In the genomic region with DNA sequence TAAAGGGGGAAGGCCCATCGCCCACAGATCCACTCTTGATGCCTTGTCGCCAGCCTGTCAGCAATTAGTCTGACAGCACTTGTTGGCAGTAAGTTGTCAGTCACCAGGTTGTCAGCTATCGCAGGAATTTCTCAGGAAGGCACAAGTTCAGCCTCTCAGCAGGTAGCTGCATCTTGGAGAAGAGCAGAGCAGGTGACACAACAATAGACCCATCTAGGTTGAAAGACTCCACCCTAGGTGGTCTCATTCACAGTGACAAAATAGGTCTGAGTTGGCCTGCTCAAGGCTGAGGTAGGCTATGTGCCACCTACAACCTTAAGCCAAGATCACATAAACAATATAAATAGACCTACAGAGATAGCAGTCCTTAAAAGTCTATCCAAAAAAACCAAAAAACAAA, we compare ENCODE assay signal across 25 mouse cellular contexts. TPM values are rescaled to one million over a fixed set of nuclear protein-coding genes. Genes with fewer than 3 reads are reported as not detected.
"Had no signal": no experiment of that assay in that cellular context is flagged by ENCODE, and none has a peak within 500 bp of the region (broad histone marks: within the 10 kb centered on the region; RNA-seq: fewer than 3 reads in every experiment).

No protein-coding gene starts in this region.

- H3K9me3 ChIP-seq: lung, embryonic 15.5 days; midbrain, embryonic 10.5 days; midbrain, embryonic 12.5 days; neural tube, embryonic 13.5 days; neural tube, embryonic 15.5 days; stomach, embryonic 15.5 days had no signal

- H3K4me1 ChIP-seq: lung, embryonic 15.5 days; midbrain, embryonic 10.5 days; midbrain, embryonic 12.5 days; neural tube, embryonic 13.5 days; neural tube, embryonic 15.5 days; stomach, embryonic 15.5 days had no signal

- H3K4me3 ChIP-seq: lung, embryonic 15.5 days; midbrain, embryonic 10.5 days; midbrain, embryonic 12.5 days; myocyte; neural tube, embryonic 13.5 days; neural tube, embryonic 15.5 days; stomach, embryonic 15.5 days had no signal

- H3K27me3 ChIP-seq: lung, embryonic 15.5 days; midbrain, embryonic 12.5 days; neural tube, embryonic 13.5 days; neural tube, embryonic 15.5 days; stomach, embryonic 15.5 days had no signal

- ATAC-seq: liver, postnatal 0 days; lung, postnatal 0 days; midbrain, embryonic 16.5 days had no signal

- H3K36me3 ChIP-seq: lung, embryonic 15.5 days; midbrain, embryonic 10.5 days; midbrain, embryonic 12.5 days; neural tube, embryonic 13.5 days; neural tube, embryonic 15.5 days; stomach, embryonic 15.5 days had no signal

- H3K4me2 ChIP-seq: lung, embryonic 15.5 days; midbrain, embryonic 12.5 days; neural tube, embryonic 13.5 days; neural tube, embryonic 15.5 days; stomach, embryonic 15.5 days had no signal

- H3K9ac ChIP-seq: liver, postnatal 0 days; lung, embryonic 15.5 days; midbrain, embryonic 12.5 days; neural tube, embryonic 13.5 days; neural tube, embryonic 15.5 days; stomach, embryonic 15.5 days had no signal

- DNase-seq: liver, postnatal 0 days; lung, adult 2 months; lung, postnatal 14 days; lung, postnatal 4 days; midbrain, embryonic 14.5 days; retina, postnatal 1 day; right cerebral cortex, adult 18-20 months; right cerebral cortex, postnatal 25 days; thymus, adult 2 months; thymus, postnatal 14 days; thymus, postnatal 36 days had no signal

- H3K27ac ChIP-seq: lung, embryonic 15.5 days; midbrain, embryonic 10.5 days; midbrain, embryonic 12.5 days; neural tube, embryonic 13.5 days; neural tube, embryonic 15.5 days; stomach, embryonic 15.5 days; stomach, postnatal 0 days had no signal

RNA-seq across cellular contexts. Expression of gene Olfr19, which starts 8.8 kb away (rescaled TPM):
- total RNA-seq: megakaryocyte, adult 5-6 weeks; megakaryocyte-erythroid progenitor cell, adult 5-6 weeks had no signal
- polyA plus RNA-seq: liver, postnatal 0 days; lung, adult 2 months; lung, embryonic 15.5 days; lung, postnatal 0 days; midbrain, embryonic 10.5 days; midbrain, embryonic 12.5 days; midbrain, embryonic 14.5 days; midbrain, embryonic 16.5 days; myocyte; neural tube, embryonic 11.5 days; neural tube, embryonic 15.5 days; spleen, adult 2 months; stomach, embryonic 15.5 days; stomach, postnatal 0 days; thymus, adult 2 months had no signal
